Mouse (Mus musculus) MEL (cell line): ENCODE measurements around the gene Gm14569. TPM values are rescaled to one million over a fixed set of nuclear protein-coding genes. Genes with fewer than 3 reads are reported as not detected.

Experiments
- DNase-seq: peaks from one replicate; pipeline ENCODE4 v3.0.0; 2011; ENCODE audit warnings: low read depth, low spot score
- H3K27ac ChIP-seq: 2 replicates; pipeline ENCODE4 v1.5.1; 2012; ENCODE audit warnings: low read depth, mild to moderate bottlenecking, control low read depth, low read length, moderate library complexity; ENCODE audit not compliant: control insufficient read depth
- H3K27me3 ChIP-seq, 2 experiments: fragments of 150-350 bp in 1 of 2; sonication (generic) in 1 of 2; 2 replicates each; pipeline ENCODE4 v1.6.1; 2012; ENCODE audit warnings: low read length in 2 of 2, mild to moderate bottlenecking in 2 of 2, improper control_type of control experiment in 1 of 2, moderate library complexity in 1 of 2; ENCODE audit not compliant: insufficient read depth in 2 of 2, control insufficient read depth in 1 of 2
- H3K36me3 ChIP-seq, 2 experiments: 2 replicates each; pipeline ENCODE4 v1.6.1; 2012 to 2014; ENCODE audit warnings: low read length in 2 of 2, improper control_type of control experiment in 1 of 2, inconsistent platforms in 1 of 2, mild to moderate bottlenecking in 1 of 2; ENCODE audit not compliant: insufficient read depth in 2 of 2, control insufficient read depth in 1 of 2
- H3K4me1 ChIP-seq, 2 experiments: fragments of 150-350 bp in 1 of 2; sonication (generic) in 1 of 2; 2 replicates each; pipeline ENCODE4 v1.6.1; 2012; ENCODE audit warnings: low read length in 2 of 2, improper control_type of control experiment in 1 of 2, mild to moderate bottlenecking in 1 of 2; ENCODE audit not compliant: insufficient read depth in 2 of 2, control insufficient read depth in 1 of 2
- H3K4me3 ChIP-seq, 2 experiments: fragments of 150-350 bp in 1 of 2; sonication (generic) in 1 of 2; 2 replicates each; pipeline ENCODE4 v1.5.1; 2012; ENCODE audit warnings: low read depth in 2 of 2, low read length in 2 of 2, mild to moderate bottlenecking in 2 of 2, moderate library complexity in 2 of 2, control low read depth in 1 of 2, improper control_type of control experiment in 1 of 2; ENCODE audit not compliant: control insufficient read depth in 1 of 2, insufficient read depth in 1 of 2
- H3K79me2 ChIP-seq: 2 replicates; pipeline ENCODE4 v1.6.1; 2012; ENCODE audit warnings: mild to moderate bottlenecking, low read length, moderate library complexity; ENCODE audit not compliant: control insufficient read depth, poor library complexity, insufficient read depth
- H3K9ac ChIP-seq: 2 replicates; pipeline ENCODE4 v1.6.1; 2012; ENCODE audit warnings: low read depth, mild to moderate bottlenecking, control low read depth, low read length, moderate library complexity; ENCODE audit not compliant: control insufficient read depth, poor library complexity, severe bottlenecking
- H3K9me3 ChIP-seq: fragments of 150-350 bp; sonication (generic); replicated peaks from 2 replicates; pipeline ENCODE4 v1.6.1; 2012; ENCODE audit warnings: mild to moderate bottlenecking, low read length, improper control_type of control experiment, moderate library complexity; ENCODE audit not compliant: insufficient read depth
- BHLHE40 ChIP-seq: IDR thresholded peaks from 2 replicates; pipeline ENCODE4 v1.6.1; 2012; ENCODE audit warnings: low read depth, mild to moderate bottlenecking, inconsistent platforms, low read length, improper control_type of control experiment, borderline replicate concordance
- CHD2 ChIP-seq: IDR thresholded peaks from 2 replicates; pipeline ENCODE4 v1.6.1; 2011; ENCODE audit warnings: low read length, improper control_type of control experiment
- CTCF ChIP-seq, 3 experiments: IDR thresholded peaks in 2 of 3; conservative IDR thresholded peaks in 1 of 3; 2 replicates each; pipeline ENCODE4 v1.5.1; 2011 to 2012; ENCODE audit warnings: low read length in 3 of 3, low read depth in 2 of 3, mild to moderate bottlenecking in 2 of 3, improper control_type of control experiment in 1 of 3, inconsistent platforms in 1 of 3, mixed read lengths in 1 of 3, moderate library complexity in 1 of 3; ENCODE audit not compliant: control insufficient read depth in 1 of 3, insufficient read depth in 1 of 3, poor library complexity in 1 of 3, severe bottlenecking in 1 of 3
- E2F4 ChIP-seq: IDR thresholded peaks from 2 replicates; pipeline ENCODE4 v1.6.1; 2011; ENCODE audit warnings: low read depth, low read length, improper control_type of control experiment, borderline replicate concordance
- HCFC1 ChIP-seq: IDR thresholded peaks from 2 replicates; pipeline ENCODE4 v1.6.1; 2012; ENCODE audit warnings: low read depth, mild to moderate bottlenecking, inconsistent platforms, low read length, improper control_type of control experiment, moderate library complexity
- JUND ChIP-seq: IDR thresholded peaks from 2 replicates; pipeline ENCODE4 v1.6.1; 2011; ENCODE audit warnings: low read depth, mild to moderate bottlenecking, improper control_type of control experiment, low read length
- MAFK ChIP-seq: IDR thresholded peaks from 2 replicates; pipeline ENCODE4 v1.6.1; 2011; ENCODE audit warnings: low read depth, mild to moderate bottlenecking, low read length, improper control_type of control experiment, borderline replicate concordance
- MEF2A ChIP-seq: IDR thresholded peaks from 2 replicates; pipeline ENCODE4 v1.6.1; 2014; ENCODE audit warnings: low read depth, mild to moderate bottlenecking, inconsistent platforms, low read length, improper control_type of control experiment; ENCODE audit not compliant: poor library complexity, insufficient replicate concordance, severe bottlenecking; ENCODE audit errors: extremely low read depth
- MXI1 ChIP-seq: IDR thresholded peaks from 2 replicates; pipeline ENCODE4 v1.6.1; 2011; ENCODE audit warnings: mild to moderate bottlenecking, low read depth, low read length, improper control_type of control experiment
- NRF1 ChIP-seq: IDR thresholded peaks from 2 replicates; pipeline ENCODE4 v1.6.1; 2014; ENCODE audit warnings: low read depth, mild to moderate bottlenecking, inconsistent platforms, low read length, improper control_type of control experiment, moderate library complexity; ENCODE audit not compliant: poor library complexity, insufficient read depth, severe bottlenecking
- POLR2AphosphoS2 ChIP-seq: IDR thresholded peaks from 2 replicates; pipeline ENCODE4 v1.6.1; 2011; ENCODE audit warnings: low read length, improper control_type of control experiment
- RAD21 ChIP-seq: IDR thresholded peaks from 2 replicates; pipeline ENCODE4 v1.6.1; 2011; ENCODE audit warnings: mild to moderate bottlenecking, low read depth, low read length, improper control_type of control experiment
- SMC3 ChIP-seq: IDR thresholded peaks from 2 replicates; pipeline ENCODE4 v1.6.1; 2011; ENCODE audit warnings: low read depth, low read length, improper control_type of control experiment
- TAL1 ChIP-seq: IDR thresholded peaks from 2 replicates; pipeline ENCODE4 v1.6.1; 2012; ENCODE audit warnings: mild to moderate bottlenecking, inconsistent platforms, low read length, moderate library complexity, mixed read lengths
- TCF12 ChIP-seq: IDR thresholded peaks from 2 replicates; pipeline ENCODE4 v1.6.1; 2014; ENCODE audit warnings: low read depth, mild to moderate bottlenecking, inconsistent platforms, low read length, improper control_type of control experiment, moderate library complexity
- ZC3H11A ChIP-seq: IDR thresholded peaks from 2 replicates; pipeline ENCODE4 v1.6.1; 2012; ENCODE audit warnings: low read depth, mild to moderate bottlenecking, inconsistent platforms, low read length, improper control_type of control experiment
- ZNF384 ChIP-seq: IDR thresholded peaks from 2 replicates; pipeline ENCODE4 v1.6.1; 2012; ENCODE audit warnings: low read depth, mild to moderate bottlenecking, inconsistent platforms, low read length, improper control_type of control experiment
- polyA plus RNA-seq, 2 experiments: library from polyadenylated mRNA; stranded (reverse) in 1 of 2; unstranded in 1 of 2; fragments of >175 nt in 1 of 2; fragments of >200 nt in 1 of 2; gene quantifications; 2 replicates each; pipeline versions ENCODE4 v1.2.1 to v1.2.4; 2012; ENCODE audit warnings: low replicate concordance in 2 of 2, low read depth in 1 of 2; ENCODE audit not compliant: insufficient read length in 2 of 2, insufficient read depth in 1 of 2, missing spikeins in 1 of 2
- total RNA-seq: library from RNA; depleted of rRNA; stranded (reverse); fragments of 300-350 nt; gene quantifications from 2 replicates; pipeline ENCODE4 v1.2.3, GENCODE M21; 2012; rRNA removed

Gene Gm14569
- total RNA-seq: not detected in 2 replicates
- under 1 TPM in 1 of 2 experiments, not detected in 1; 0.01 TPM for polyA plus RNA-seq

DNA sequence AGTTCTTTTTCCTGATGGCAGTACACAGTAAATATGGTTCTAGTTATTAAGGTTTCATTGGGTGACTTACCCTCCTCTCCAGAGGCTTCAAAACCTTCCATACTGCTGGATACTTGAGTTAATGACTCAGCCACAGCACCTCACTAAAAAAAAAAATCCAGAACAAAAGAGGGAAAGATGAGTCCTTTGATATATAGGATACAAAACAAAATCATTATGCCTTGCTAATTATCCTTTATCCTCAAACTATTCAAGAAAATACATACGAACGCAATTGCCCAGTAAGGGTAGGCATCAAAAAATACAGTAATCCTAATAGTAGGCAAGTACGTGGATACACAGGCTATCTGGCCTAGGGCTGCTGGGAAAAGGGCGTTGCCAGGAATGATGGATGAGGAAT, at the start of gene Gm14569:
TSS of gene Gm14569 (minus strand) at position 101 of the 400 bp plus-strand sequence.
- Histone ChIP-seq H3K4me3 (no peak within 1 kb of the TSS), H3K27ac (no peak within 1 kb of the TSS), H3K4me1 (no peaks in the 10 kb centered on the region), H3K36me3 (no peaks in the 10 kb centered on the region), H3K27me3 (no peaks in the 10 kb centered on the region), H3K79me2 (no peaks in the 10 kb centered on the region), H3K9ac (no peak within 1 kb of the TSS), H3K9me3 (no peaks in the 10 kb centered on the region)
- TF ChIP-seq MEF2A (no peak), CTCF (IDR thresholded peaks at IDR 0.05 in 2 of 3, conservative IDR thresholded peaks at IDR 0.05 in 1 of 3; ENCODE audit: control insufficient read depth in 1 of 3, insufficient read depth in 1 of 3, low read depth in 2 of 3, low read length in 3 of 3, poor library complexity in 1 of 3, severe bottlenecking in 1 of 3) (no peak), ZNF384 (no peak), HCFC1 (no peak), JUND (no peak), CHD2 (no peak), TCF12 (no peak), TAL1 (no peak), MAFK (no peak)
- no peak for DNase-seq

DNA sequence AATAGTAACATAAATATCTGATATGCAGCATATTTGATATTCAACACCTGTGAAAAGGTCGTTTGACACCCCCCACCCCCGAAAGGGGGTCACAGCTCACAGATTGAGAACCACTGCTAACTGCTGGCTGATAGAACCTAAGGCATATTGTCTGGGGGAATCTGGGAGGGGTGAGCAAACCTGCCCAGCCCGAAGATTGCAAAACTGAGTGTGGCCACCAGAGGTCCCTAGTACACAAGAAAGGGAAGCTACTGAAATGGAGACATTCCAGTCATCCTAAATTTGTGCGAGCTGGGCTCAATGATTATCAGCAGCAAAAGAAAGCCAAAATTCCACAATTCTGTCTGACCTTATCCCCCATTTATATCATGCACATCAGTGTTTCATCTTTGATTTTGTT, 42.9 kb upstream of the Gm14569 start:
- Histone ChIP-seq H3K4me1 (no peaks in the 10 kb centered on the region), H3K9ac (no peak overlapping the region)
- TF ChIP-seq SMC3 (peak; percentile 78), RAD21 (peak; percentile 79), CTCF (IDR thresholded peaks at IDR 0.05 in 2 of 3, conservative IDR thresholded peaks at IDR 0.05 in 1 of 3; ENCODE audit: control insufficient read depth in 1 of 3, insufficient read depth in 1 of 3, low read depth in 2 of 3, low read length in 3 of 3, poor library complexity in 1 of 3, severe bottlenecking in 1 of 3) (peak; percentile 61 to 77 (median 66)), BHLHE40 (no peak), ZC3H11A (peak; percentile 62), NRF1 (no peak)
- TF ChIP-seq, all 39 proteins: peak for 4
- Histone ChIP-seq H3K9me3 (no peaks in the 10 kb centered on the region), H3K36me3 (no peaks in the 10 kb centered on the region), H3K27me3 (no peaks in the 10 kb centered on the region; a peak in 2 of 4 replicates), H3K27ac (no peak overlapping the region), H3K79me2 (no peaks in the 10 kb centered on the region), H3K4me3 (no peak overlapping the region)
- peak; percentile 64 for DNase-seq

DNA sequence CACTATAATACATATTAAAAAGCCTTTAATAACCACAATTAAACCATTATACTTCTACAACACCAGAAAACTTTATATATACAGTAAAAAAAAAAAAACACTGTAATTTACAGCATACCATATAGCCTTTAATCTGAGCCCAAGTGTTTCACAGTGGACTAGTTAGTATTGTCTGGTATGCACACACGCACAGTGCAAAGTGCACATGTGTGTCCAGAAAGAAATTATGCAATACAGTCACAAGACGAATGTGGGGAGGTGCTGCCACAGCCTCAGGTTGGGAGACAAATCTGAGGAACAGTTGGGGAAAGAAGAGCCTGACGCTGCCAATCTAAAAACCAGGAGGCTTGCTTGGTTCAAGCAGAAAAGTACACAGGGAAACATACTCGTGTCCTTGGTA, 42.1 kb upstream of the Gm14569 start:
- H3K27ac ChIP-seq: no peak overlapping the region
- no peaks in the 10 kb centered on the region for H3K9me3 ChIP-seq
- no peak for DNase-seq
- no peak overlapping the region for H3K4me3 ChIP-seq
- no peaks in the 10 kb centered on the region for H3K36me3 ChIP-seq
- H3K4me1 ChIP-seq: no peaks in the 10 kb centered on the region
- H3K79me2 ChIP-seq: no peaks in the 10 kb centered on the region
- H3K9ac ChIP-seq: no peak overlapping the region
- TF ChIP-seq MXI1 (no peak), CTCF (IDR thresholded peaks at IDR 0.05 in 2 of 3, conservative IDR thresholded peaks at IDR 0.05 in 1 of 3; ENCODE audit: control insufficient read depth in 1 of 3, insufficient read depth in 1 of 3, low read depth in 2 of 3, low read length in 3 of 3, poor library complexity in 1 of 3, severe bottlenecking in 1 of 3) (no peak), POLR2AphosphoS2 (no peak), E2F4 (no peak)
- H3K27me3 ChIP-seq: no peaks in the 10 kb centered on the region; a peak in 2 of 4 replicates
